Mouse (Mus musculus): Measurements from ENCODE around the gene Tspan3. TPM values are rescaled to one million over a fixed set of nuclear protein-coding genes. Genes with fewer than 3 reads are reported as not detected.

Tspan3 gene
- polyA plus RNA-seq, 1 experiment from 2014 or later, result 318 TPM

DNA sequence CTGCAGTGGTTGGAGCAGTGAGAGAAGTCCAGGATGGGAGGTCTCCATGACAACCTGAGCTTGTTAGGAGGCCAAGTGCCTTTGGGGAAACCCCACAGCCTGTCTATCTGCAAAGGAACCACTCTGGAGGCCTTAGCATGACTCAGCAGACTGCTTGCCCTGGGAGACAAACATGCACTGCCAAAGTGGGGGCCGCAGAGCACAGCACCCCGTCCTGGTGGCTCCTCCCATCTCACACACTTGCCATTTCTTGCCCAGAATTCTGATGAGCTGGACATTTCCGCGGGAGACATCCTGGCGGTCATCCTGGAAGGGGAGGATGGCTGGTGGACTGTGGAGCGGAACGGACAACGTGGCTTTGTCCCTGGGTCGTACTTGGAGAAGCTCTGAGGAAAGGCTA is 36.9 kb downstream of the Tspan3 start:
- peaks cover 8% of the 10 kb centered on the region for H3K36me3 ChIP-seq (ENCODE audit: control insufficient read depth, insufficient read depth, low read length)
- WGBS, result 77% methylated on average over 9 of the region's 9 CpGs
- ATAC-seq (ENCODE audit: low FRiP score, low TSS enrichment), result no peak

DNA sequence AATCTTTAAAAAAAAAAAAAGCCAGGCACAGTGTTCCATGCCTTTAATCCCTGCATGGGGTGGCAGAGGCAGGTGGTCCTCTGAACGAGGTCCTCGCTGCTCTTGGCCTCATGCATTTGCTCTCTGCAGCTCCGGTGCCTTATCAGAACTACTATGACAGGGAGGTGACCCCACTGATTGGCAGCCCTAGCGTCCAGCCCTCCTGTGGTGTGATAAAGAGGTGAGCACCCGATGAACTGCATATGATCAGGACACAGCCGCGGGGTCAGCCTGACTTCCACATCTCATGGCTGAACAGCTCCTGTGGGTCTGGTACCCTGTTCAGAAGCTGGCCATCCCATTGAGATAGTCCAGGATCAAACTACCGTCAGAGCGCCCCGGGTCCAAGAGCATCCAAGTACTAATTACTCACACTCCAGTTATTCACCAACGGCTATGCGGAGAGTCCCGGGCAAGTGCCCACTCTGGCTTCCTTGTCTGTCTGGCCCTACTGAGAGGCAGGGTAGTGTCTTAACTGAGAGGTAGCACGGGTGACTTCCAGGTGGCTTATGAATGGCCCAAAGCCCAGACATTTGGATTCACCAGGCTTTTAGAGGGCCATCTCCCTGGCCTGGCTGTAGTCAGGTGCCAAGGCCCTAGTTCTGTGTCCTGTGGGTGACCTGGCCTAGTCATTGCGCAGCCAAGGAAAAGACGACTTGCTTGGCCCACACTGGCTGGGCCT is 38.7 kb downstream of the Tspan3 start:
- 85% methylated on average over 16 of the region's 16 CpGs for WGBS

More for the DNA sequence above, 36.9 kb downstream of the Tspan3 start:
- H3K27ac ChIP-seq (replicated peaks), result peak overlapping the region; percentile 81; the same call in 1 of the 2 replicates
- H3K4me1 ChIP-seq (replicated peaks; ENCODE audit: control insufficient read depth, insufficient read depth), result peaks cover 3% of the 10 kb centered on the region; the same call in 1 of the 2 replicates
- no peak overlapping the region for H3K4me2 ChIP-seq (replicated peaks; ENCODE audit: low read depth)
- no peak for TF ChIP-seq CTCF (IDR thresholded peaks at IDR 0.05; ENCODE audit: low read depth)
- TF ChIP-seq EP300 (optimal IDR thresholded peaks at IDR 0.05), result no peak
- DNase-seq (ENCODE audit: low spot score), result peak; percentile 29
- no peak overlapping the region for H3K4me3 ChIP-seq (ENCODE audit: low read depth, low read length)
- no peak overlapping the region for H3K9ac ChIP-seq (ENCODE audit: low read length)
- no peaks in the 10 kb centered on the region for H3K27me3 ChIP-seq (ENCODE audit: control insufficient read depth, insufficient read depth, low read length)
- no peaks in the 10 kb centered on the region for H3K9me3 ChIP-seq (ENCODE audit: control insufficient read depth, low read length)

DNA sequence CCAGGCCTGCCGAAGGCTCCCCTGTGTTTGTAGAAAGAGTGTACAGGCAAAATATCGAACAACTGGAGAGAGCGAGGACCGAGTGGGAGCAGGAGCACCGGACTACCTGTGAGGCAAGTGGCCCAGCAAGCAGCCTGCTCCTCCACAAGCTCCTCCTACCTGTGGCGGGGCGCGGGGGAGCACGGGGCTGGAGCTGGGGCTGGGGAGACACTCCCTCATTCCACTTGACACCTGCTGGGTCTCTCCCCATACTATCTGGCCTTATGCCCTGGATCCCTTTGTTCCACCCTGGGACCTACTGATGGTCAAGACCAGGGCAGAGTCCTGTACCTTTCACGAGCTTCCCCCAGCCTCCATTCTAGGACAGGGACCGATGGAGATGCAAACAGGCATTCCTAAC is 40.7 kb downstream of the Tspan3 start:
- H3K27me3 ChIP-seq (ENCODE audit: control insufficient read depth, insufficient read depth, low read length), result no peaks in the 10 kb centered on the region
- H3K9me3 ChIP-seq (ENCODE audit: control insufficient read depth, low read length), result no peaks in the 10 kb centered on the region
- no peak overlapping the region for H3K4me2 ChIP-seq (replicated peaks; ENCODE audit: low read depth)
- H3K9ac ChIP-seq (ENCODE audit: low read length), result 0 out of 2 replicates have a peak overlapping the region, but pooled peaks have one; percentile 18
- H3K36me3 ChIP-seq (ENCODE audit: control insufficient read depth, insufficient read depth, low read length), result peaks cover 3% of the 10 kb centered on the region; the same call in 1 of the 2 replicates
- H3K27ac ChIP-seq (replicated peaks), result no peak overlapping the region
- ATAC-seq (ENCODE audit: low FRiP score, low TSS enrichment) (no peak), DNase-seq (ENCODE audit: low spot score) (peak; percentile 58)
- WGBS, result 16% methylated on average over 10 of the region's 11 CpGs
- TF ChIP-seq EP300 (optimal IDR thresholded peaks at IDR 0.05) (no peak), CTCF (IDR thresholded peaks at IDR 0.05; ENCODE audit: low read depth) (no peak)
- H3K4me1 ChIP-seq (replicated peaks; ENCODE audit: control insufficient read depth, insufficient read depth), result no peaks in the 10 kb centered on the region
- no peak overlapping the region for H3K4me3 ChIP-seq (ENCODE audit: low read depth, low read length)

More for the DNA sequence above, 38.7 kb downstream of the Tspan3 start:
- TF ChIP-seq CTCF (IDR thresholded peaks at IDR 0.05; ENCODE audit: low read depth) (no peak), EP300 (optimal IDR thresholded peaks at IDR 0.05) (no peak)
- H3K9me3 ChIP-seq (ENCODE audit: control insufficient read depth, low read length), result no peaks in the 10 kb centered on the region
- peaks cover 3% of the 10 kb centered on the region; the same call in 1 of the 2 replicates for H3K4me1 ChIP-seq (replicated peaks; ENCODE audit: control insufficient read depth, insufficient read depth)
- H3K36me3 ChIP-seq (ENCODE audit: control insufficient read depth, insufficient read depth, low read length), result peaks cover 7% of the 10 kb centered on the region
- H3K27me3 ChIP-seq (ENCODE audit: control insufficient read depth, insufficient read depth, low read length), result no peaks in the 10 kb centered on the region
- no peak overlapping the region for H3K27ac ChIP-seq (replicated peaks)
- no peak overlapping the region for H3K4me3 ChIP-seq (ENCODE audit: low read depth, low read length)
- DNase-seq (ENCODE audit: low spot score) (no peak), ATAC-seq (ENCODE audit: low FRiP score, low TSS enrichment) (no peak)
- H3K9ac ChIP-seq (ENCODE audit: low read length), result no peak overlapping the region
- no peak overlapping the region for H3K4me2 ChIP-seq (replicated peaks; ENCODE audit: low read depth)

DNA sequence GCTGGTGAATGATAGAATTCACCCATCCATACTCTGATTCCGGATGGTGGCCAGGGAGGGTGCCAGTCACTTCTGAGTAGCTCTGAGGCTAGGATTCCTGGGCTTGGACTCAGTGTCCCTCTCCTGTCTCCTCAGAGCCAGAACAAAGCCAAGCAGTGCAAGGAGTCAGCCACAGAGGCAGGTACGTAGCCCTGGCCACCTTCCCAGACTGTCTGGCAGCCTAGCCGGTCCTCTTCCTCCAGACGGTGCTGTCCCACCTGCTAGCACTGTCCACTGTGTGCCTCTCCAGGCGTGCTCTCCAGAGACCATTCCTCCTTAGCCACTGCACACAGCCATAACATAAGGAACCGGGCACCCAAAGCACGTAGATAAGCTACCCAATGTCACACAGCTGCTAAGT is 41.7 kb downstream of the Tspan3 start:
- Histone ChIP-seq H3K9me3 (ENCODE audit: control insufficient read depth, low read length) (no peaks in the 10 kb centered on the region), H3K4me1 (replicated peaks; ENCODE audit: control insufficient read depth, insufficient read depth) (no peaks in the 10 kb centered on the region), H3K9ac (ENCODE audit: low read length) (no peak overlapping the region), H3K4me3 (ENCODE audit: low read depth, low read length) (no peak overlapping the region), H3K27me3 (ENCODE audit: control insufficient read depth, insufficient read depth, low read length) (no peaks in the 10 kb centered on the region), H3K4me2 (replicated peaks; ENCODE audit: low read depth) (no peak overlapping the region), H3K27ac (replicated peaks) (no peak overlapping the region), H3K36me3 (ENCODE audit: control insufficient read depth, insufficient read depth, low read length) (peaks cover 3% of the 10 kb centered on the region; the same call in 1 of the 2 replicates)
- 73% methylated on average over 7 of the region's 7 CpGs for WGBS
- TF ChIP-seq EP300 (optimal IDR thresholded peaks at IDR 0.05) (no peak), CTCF (IDR thresholded peaks at IDR 0.05; ENCODE audit: low read depth) (no peak)
- DNase-seq (ENCODE audit: low spot score) (no peak), ATAC-seq (ENCODE audit: low FRiP score, low TSS enrichment) (no peak)

DNA sequence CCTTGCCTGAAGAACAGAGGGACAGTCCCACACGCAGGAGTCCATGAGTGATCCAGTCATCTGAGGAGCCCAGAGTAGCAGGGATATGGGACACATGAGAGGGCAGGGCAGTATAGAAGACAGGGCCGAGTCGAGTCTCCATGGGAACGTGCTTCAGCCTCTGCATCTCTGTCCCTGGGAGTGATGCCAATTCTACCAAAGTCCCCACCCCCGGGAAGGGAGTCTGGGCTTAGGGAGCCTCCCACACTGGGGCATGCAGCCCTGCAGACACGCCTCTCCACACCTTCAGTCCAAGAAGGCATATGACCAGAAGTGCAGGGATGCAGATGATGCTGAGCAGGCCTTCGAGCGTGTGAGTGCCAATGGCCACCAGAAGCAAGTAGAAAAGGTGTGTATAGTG is 42.3 kb downstream of the Tspan3 start:
- DNase-seq (ENCODE audit: low spot score), result peak; percentile 51
- no peak overlapping the region for H3K9ac ChIP-seq (ENCODE audit: low read length)
- peak; percentile 21; the same call in 1 of the 2 replicates for ATAC-seq (ENCODE audit: low FRiP score, low TSS enrichment)
- no peak overlapping the region for H3K27ac ChIP-seq (replicated peaks)
- no peak overlapping the region for H3K4me2 ChIP-seq (replicated peaks; ENCODE audit: low read depth)
- H3K9me3 ChIP-seq (ENCODE audit: control insufficient read depth, low read length), result no peaks in the 10 kb centered on the region
- 37% methylated on average over 8 of the region's 8 CpGs for WGBS
- no peaks in the 10 kb centered on the region for H3K27me3 ChIP-seq (ENCODE audit: control insufficient read depth, insufficient read depth, low read length)
- no peak overlapping the region for H3K4me3 ChIP-seq (ENCODE audit: low read depth, low read length)
- H3K36me3 ChIP-seq (ENCODE audit: control insufficient read depth, insufficient read depth, low read length), result peaks cover 1% of the 10 kb centered on the region; the same call in 1 of the 2 replicates
- TF ChIP-seq CTCF (IDR thresholded peaks at IDR 0.05; ENCODE audit: low read depth) (no peak), EP300 (optimal IDR thresholded peaks at IDR 0.05) (no peak)
- no peaks in the 10 kb centered on the region for H3K4me1 ChIP-seq (replicated peaks; ENCODE audit: control insufficient read depth, insufficient read depth)

DNA sequence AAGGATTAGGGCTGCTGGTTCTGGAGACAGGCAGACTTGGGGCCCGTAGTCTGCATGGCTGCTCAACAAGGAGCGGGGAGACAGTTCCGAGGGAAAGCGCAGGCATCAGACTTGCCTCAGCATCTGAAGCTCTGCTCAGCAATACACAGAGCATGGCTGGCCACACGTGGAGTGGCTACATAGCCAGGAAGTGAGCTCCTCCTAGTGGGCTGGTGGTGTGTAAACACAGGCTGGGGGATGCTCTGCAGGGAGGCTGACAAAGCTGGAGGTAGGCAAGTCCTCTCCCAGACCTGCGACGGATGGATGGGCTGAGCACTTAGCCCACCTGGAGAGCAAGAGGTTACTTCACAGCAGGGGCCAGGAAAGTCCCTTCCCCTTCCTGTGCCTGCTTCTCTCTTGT is 44.2 kb downstream of the Tspan3 start:
- no peak overlapping the region for H3K9ac ChIP-seq (ENCODE audit: low read length)

More for the DNA sequence above, 44.2 kb downstream of the Tspan3 start:
- Histone ChIP-seq H3K27ac (replicated peaks) (no peak overlapping the region), H3K4me1 (replicated peaks; ENCODE audit: control insufficient read depth, insufficient read depth) (no peaks in the 10 kb centered on the region), H3K36me3 (ENCODE audit: control insufficient read depth, insufficient read depth, low read length) (no peaks in the 10 kb centered on the region), H3K4me2 (replicated peaks; ENCODE audit: low read depth) (no peak overlapping the region), H3K27me3 (ENCODE audit: control insufficient read depth, insufficient read depth, low read length) (no peaks in the 10 kb centered on the region), H3K9me3 (ENCODE audit: control insufficient read depth, low read length) (no peaks in the 10 kb centered on the region), H3K4me3 (ENCODE audit: low read depth, low read length) (no peak overlapping the region)
- TF ChIP-seq CTCF (IDR thresholded peaks at IDR 0.05; ENCODE audit: low read depth) (peak; percentile 70), EP300 (optimal IDR thresholded peaks at IDR 0.05) (no peak)
- no peak for ATAC-seq (ENCODE audit: low FRiP score, low TSS enrichment)
- WGBS, result 21% methylated on average over 7 of the region's 7 CpGs
- no peak for DNase-seq (ENCODE audit: low spot score)
